Mouse (Mus musculus) ES-Bruce4 (cell line): ENCODE data around the gene Gk. TPM values are rescaled to one million over a fixed set of nuclear protein-coding genes. Genes with fewer than 3 reads are reported as not detected.

ENCODE experiments used
- H3K27ac ChIP-seq: 2 replicates; pipeline ENCODE4 v1.5.1; 2012; ENCODE audit warnings: low read length, inconsistent platforms; ENCODE audit not compliant: insufficient read depth
- H3K27me3 ChIP-seq: 2 replicates; pipeline ENCODE4 v1.6.1; 2012; ENCODE audit warnings: mild to moderate bottlenecking, low read length, inconsistent platforms; ENCODE audit not compliant: control insufficient read depth, poor library complexity, insufficient read depth, severe bottlenecking
- H3K36me3 ChIP-seq: 2 replicates; pipeline ENCODE4 v1.6.1; 2012; ENCODE audit warnings: inconsistent platforms, mild to moderate bottlenecking, low read length, moderate library complexity; ENCODE audit not compliant: control insufficient read depth, poor library complexity, insufficient read depth, severe bottlenecking
- H3K4me1 ChIP-seq: one replicate; pipeline ENCODE4 v1.8.1; 2011; ENCODE audit warnings: low read length; ENCODE audit not compliant: control insufficient read depth, insufficient read depth
- H3K4me3 ChIP-seq: 2 replicates; pipeline ENCODE4 v1.5.1; 2011; ENCODE audit warnings: low read depth, mild to moderate bottlenecking, low read length
- H3K9ac ChIP-seq: 2 replicates; pipeline ENCODE4 v1.6.1; 2012; ENCODE audit warnings: low read depth, mild to moderate bottlenecking, inconsistent platforms; ENCODE audit not compliant: poor library complexity, severe bottlenecking
- H3K9me3 ChIP-seq: replicated peaks from 2 replicates; pipeline ENCODE4 v1.6.1; 2012; ENCODE audit warnings: mild to moderate bottlenecking, low read length, inconsistent platforms; ENCODE audit not compliant: control insufficient read depth, poor library complexity, insufficient read depth, severe bottlenecking
- CTCF ChIP-seq: IDR thresholded peaks from one replicate; pipeline ENCODE4 v1.8.1; 2011; ENCODE audit warnings: low read depth, low read length
- EP300 ChIP-seq: IDR thresholded peaks from 2 replicates; pipeline ENCODE4 v1.6.1; 2011; ENCODE audit warnings: low read depth, low read length; ENCODE audit not compliant: insufficient read depth
- POLR2A ChIP-seq: IDR thresholded peaks from one replicate; pipeline ENCODE4 v1.8.1; 2011; ENCODE audit warnings: low read length; ENCODE audit not compliant: insufficient read depth
- polyA plus RNA-seq: library from polyadenylated mRNA; stranded (reverse); fragments of >200 nt; gene quantifications from 2 replicates; pipeline ENCODE4 v1.2.4, GENCODE M21; 2011; ENCODE audit warnings: low read depth; ENCODE audit not compliant: missing spikeins, insufficient read depth, insufficient read length

Gk gene
- polyA plus RNA-seq, 1 experiment = 9.8 TPM

DNA sequence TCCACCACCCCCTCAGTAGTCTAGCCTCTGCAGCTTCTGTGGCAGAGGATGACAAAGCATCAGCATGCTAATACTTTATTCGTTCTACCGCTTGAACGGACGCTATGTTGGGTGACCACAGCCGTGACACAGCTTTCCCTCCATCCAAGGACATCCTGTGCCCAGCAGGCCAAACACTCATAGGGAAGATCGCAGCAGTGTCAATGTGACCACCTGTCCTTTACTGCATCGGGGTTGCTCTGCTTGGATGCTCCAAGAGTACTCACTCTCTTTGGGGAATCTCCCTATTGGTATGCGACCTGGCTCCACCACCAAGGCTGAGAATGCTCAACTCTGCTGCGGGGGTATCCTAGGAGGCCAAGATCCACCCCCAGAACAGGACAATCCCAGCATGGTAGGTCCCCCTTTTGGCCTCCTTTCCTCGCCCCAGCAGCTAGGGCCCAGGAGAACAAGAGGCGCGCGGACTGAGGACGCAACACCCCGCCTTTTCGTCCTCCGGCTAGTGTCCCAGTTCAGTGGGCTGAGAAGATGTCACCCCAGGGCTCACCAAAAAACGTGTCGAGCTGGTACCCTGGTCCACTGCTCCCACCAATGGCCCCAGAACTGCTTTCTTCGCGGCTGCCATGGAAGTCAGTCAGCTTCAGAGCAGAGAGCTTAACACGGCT lies 608 bp downstream of the Gk start:
- TF ChIP-seq EP300 = no peak
- TF ChIP-seq CTCF = no peak
- no peak for TF ChIP-seq POLR2A
- peak overlapping the region; percentile 90 for H3K4me3 ChIP-seq
- no peaks in the 10 kb centered on the region for H3K4me1 ChIP-seq
- no peaks in the 10 kb centered on the region for H3K9me3 ChIP-seq
- H3K36me3 ChIP-seq = no peaks in the 10 kb centered on the region
- no peaks in the 10 kb centered on the region for H3K27me3 ChIP-seq
- peak overlapping the region; percentile 57 for H3K9ac ChIP-seq
- no peak overlapping the region for H3K27ac ChIP-seq

DNA sequence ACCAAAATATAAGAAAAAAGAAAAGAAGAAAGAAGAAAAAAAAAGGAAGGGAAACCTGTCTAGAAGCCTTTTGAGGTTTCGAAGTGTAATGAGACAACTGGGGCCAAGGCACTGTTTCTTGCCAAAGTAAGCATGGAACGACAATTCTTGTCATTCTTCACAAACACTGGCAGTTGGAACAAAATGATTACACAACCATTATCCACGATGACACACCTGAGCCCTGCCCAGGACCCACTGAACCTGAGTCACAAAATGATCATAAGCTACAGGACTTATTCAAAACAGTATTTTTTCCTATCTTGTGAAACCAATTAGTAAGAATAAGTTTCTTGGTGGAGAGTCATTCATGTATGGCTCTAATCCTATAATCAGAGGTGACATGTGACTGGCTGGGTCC lies 5.3 kb downstream of the Gk start:
- Histone ChIP-seq H3K4me3 (no peak overlapping the region), H3K36me3 (no peaks in the 10 kb centered on the region), H3K27ac (no peak overlapping the region), H3K27me3 (no peaks in the 10 kb centered on the region), H3K4me1 (no peaks in the 10 kb centered on the region), H3K9me3 (no peaks in the 10 kb centered on the region), H3K9ac (no peak overlapping the region)
- TF ChIP-seq CTCF (no peak), POLR2A (no peak), EP300 (no peak)

DNA sequence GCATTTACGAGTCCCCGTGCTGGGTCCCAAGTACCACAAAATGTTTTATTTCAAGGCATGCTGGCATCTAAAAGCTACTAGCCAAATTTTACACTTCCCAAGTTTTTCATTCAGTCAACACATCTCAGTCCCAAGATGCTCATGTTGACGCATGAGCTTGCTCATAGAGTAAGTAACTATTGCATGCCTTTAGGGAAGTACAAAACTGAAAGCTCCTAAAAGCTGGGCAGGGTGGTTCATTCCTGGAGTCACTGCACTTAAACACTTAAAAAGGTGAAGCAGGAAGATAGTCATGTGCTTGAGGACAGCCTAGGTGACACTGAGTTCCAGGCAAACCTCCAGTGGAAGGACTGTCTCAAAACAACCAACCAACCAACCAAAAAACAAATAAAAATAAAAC lies 5.9 kb downstream of the Gk start:
- Histone ChIP-seq H3K27me3 (no peaks in the 10 kb centered on the region), H3K36me3 (no peaks in the 10 kb centered on the region), H3K4me3 (no peak overlapping the region), H3K9ac (no peak overlapping the region), H3K9me3 (no peaks in the 10 kb centered on the region), H3K27ac (no peak overlapping the region), H3K4me1 (no peaks in the 10 kb centered on the region)
- TF ChIP-seq CTCF (no peak), EP300 (no peak)

DNA sequence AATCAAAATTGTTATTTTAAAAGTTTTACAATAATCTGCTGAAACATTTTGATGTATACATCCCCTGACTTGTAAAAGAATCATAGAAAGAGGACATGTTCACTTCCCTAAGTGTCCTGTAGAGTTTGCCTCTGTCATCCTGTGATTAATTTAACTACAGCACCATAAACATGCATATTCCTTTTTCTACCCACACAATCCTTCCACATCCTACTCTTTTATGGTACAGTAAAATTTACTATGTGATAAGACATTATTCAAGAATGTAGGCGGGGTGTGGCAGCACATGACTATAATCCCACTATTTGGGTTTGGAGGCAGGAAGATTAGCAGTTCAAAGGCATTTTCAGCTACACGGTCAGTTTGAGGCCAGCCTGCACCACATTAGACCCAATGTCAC lies 8.0 kb downstream of the Gk start:
- no peaks in the 10 kb centered on the region for H3K36me3 ChIP-seq
- no peaks in the 10 kb centered on the region for H3K9me3 ChIP-seq
- no peak overlapping the region for H3K27ac ChIP-seq
- no peak for TF ChIP-seq POLR2A
- no peak for TF ChIP-seq CTCF
- no peak for TF ChIP-seq EP300
- no peaks in the 10 kb centered on the region for H3K27me3 ChIP-seq
- no peak overlapping the region for H3K9ac ChIP-seq
- H3K4me1 ChIP-seq = no peaks in the 10 kb centered on the region
- H3K4me3 ChIP-seq = no peak overlapping the region

DNA sequence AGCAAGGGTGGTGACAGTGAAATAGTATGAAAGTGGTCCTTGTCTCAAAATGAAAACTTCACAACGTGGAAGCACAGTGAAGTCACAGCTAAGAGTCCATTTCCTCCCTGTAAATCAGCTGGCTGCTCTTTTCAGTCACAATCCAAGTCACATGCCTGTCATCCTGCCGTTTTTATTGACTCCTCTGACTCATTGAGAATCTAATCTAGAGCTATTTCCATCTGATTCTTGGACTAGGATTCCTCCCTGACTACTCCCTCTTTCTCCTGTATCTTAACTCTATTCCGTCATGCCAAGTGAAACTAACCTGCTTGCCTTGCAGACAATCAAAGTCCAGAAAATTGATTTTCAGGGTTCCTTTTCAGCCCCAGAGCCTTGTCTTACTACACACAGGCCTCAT lies 20.6 kb downstream of the Gk start:
- Histone ChIP-seq H3K4me3 (no peak overlapping the region), H3K9me3 (no peaks in the 10 kb centered on the region), H3K27ac (no peak overlapping the region), H3K36me3 (no peaks in the 10 kb centered on the region), H3K9ac (no peak overlapping the region), H3K27me3 (no peaks in the 10 kb centered on the region), H3K4me1 (no peaks in the 10 kb centered on the region)
- TF ChIP-seq CTCF (no peak), EP300 (no peak), POLR2A (no peak)

DNA sequence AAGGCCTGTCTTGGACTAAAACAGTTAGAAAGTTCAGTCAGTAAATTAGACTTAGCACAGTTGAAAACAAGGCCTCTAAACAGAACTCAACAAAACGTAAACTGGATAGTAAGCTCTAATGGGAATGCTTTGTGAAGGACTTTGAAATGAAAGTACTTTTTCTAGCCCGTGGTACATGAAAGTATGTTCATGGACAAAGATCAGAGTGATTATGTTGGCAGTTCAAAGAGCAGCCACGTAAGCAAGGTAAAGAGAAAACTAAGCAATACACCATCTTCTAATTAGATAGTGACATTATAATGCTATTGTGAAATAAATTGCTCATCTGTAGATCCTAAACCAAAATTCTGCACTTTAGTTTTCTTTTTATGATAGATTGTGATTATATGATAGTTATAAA lies 32.8 kb downstream of the Gk start:
- H3K4me3 ChIP-seq = no peak overlapping the region
- H3K4me1 ChIP-seq = no peaks in the 10 kb centered on the region
- H3K27me3 ChIP-seq = no peaks in the 10 kb centered on the region
- H3K27ac ChIP-seq = no peak overlapping the region
- no peak overlapping the region for H3K9ac ChIP-seq
- no peaks in the 10 kb centered on the region for H3K9me3 ChIP-seq
- no peaks in the 10 kb centered on the region for H3K36me3 ChIP-seq
- TF ChIP-seq POLR2A (no peak), EP300 (no peak), CTCF (no peak)

DNA sequence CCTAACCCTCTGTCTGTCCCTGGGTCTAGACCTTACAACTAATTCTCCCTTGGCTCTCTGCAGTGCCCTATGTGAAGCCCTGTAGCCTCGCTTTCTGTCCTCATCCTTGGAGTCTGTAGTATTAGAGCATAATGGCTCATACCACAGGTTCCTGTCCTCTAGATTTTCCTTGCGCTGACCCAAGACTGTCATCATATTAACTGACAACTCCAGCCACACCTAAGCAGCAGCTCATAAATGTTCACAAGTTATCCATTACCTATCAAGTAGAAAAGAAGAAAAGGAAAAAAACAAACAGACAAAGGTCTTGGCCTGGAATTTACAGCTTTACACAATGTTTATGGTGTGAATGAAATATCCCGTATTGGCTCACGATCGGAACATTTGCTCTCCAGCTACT lies 43.4 kb downstream of the Gk start:
- Histone ChIP-seq H3K27ac (no peak overlapping the region), H3K9me3 (no peaks in the 10 kb centered on the region), H3K4me3 (no peak overlapping the region), H3K27me3 (no peaks in the 10 kb centered on the region), H3K36me3 (no peaks in the 10 kb centered on the region), H3K9ac (no peak overlapping the region), H3K4me1 (no peaks in the 10 kb centered on the region)
- TF ChIP-seq CTCF = no peak
- no peak for TF ChIP-seq POLR2A
- no peak for TF ChIP-seq EP300
